Mouse (Mus musculus): ENCODE data around the gene Rnf128. TPM values are rescaled to one million over a fixed set of nuclear protein-coding genes. Genes with fewer than 3 reads are reported as not detected.

The Rnf128 gene
- polyA plus RNA-seq, 1 experiment from 2014 or later, result 1.2 TPM

- no peaks in the 10 kb centered on the region for H3K36me3 ChIP-seq (ENCODE audit: control insufficient read depth, insufficient read depth, low read length)
- WGBS, result 82% methylated on average over 5 of the region's 5 CpGs
- H3K27ac ChIP-seq (ENCODE audit: low read depth, low read length), result no peak overlapping the region
- H3K4me1 ChIP-seq (ENCODE audit: control insufficient read depth, insufficient read depth, low read length), result no peaks in the 10 kb centered on the region
- no peaks in the 10 kb centered on the region for H3K9me3 ChIP-seq (ENCODE audit: control insufficient read depth, low read length)
- no peak for DNase-seq (ENCODE audit: low spot score, missing footprints)
- H3K9ac ChIP-seq (ENCODE audit: low read length), result no peak overlapping the region
- no peak for ATAC-seq (ENCODE audit: low FRiP score)
- H3K4me3 ChIP-seq (ENCODE audit: low read depth, low read length), result no peak overlapping the region
- no peak overlapping the region for H3K4me2 ChIP-seq
- 0 out of 2 replicates have a peak, but pooled peaks cover 2% of the 10 kb centered on the region for H3K27me3 ChIP-seq (ENCODE audit: control insufficient read depth, insufficient read depth, low read length)
Observed at GRCm38 (mm10) chrX:139654350-139655063, 91.4 kb downstream of the Rnf128 start.

DNA sequence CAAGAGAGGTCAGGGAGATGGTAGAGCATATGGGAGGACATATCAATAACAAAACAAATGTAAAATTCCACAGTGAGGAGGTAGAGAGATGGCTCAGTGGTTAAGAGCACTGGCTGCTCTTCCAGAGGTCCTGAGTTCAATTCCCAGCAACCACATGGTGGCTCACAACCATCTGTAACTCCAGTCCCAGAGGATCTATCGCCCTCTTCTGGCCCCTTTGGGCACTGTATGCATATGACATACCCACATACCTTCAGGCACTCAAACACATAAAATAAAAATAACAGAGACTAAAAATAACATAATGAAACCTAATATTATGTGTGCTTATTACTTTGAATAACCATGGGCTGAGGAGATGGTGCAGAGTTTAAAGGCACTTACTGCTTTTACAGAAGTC is 99.0 kb downstream of the Rnf128 start:
- Histone ChIP-seq H3K9me3 (ENCODE audit: control insufficient read depth, low read length) (no peaks in the 10 kb centered on the region), H3K4me3 (ENCODE audit: low read depth, low read length) (no peak overlapping the region), H3K27ac (ENCODE audit: low read depth, low read length) (no peak overlapping the region), H3K36me3 (ENCODE audit: control insufficient read depth, insufficient read depth, low read length) (no peaks in the 10 kb centered on the region), H3K9ac (ENCODE audit: low read length) (no peak overlapping the region), H3K27me3 (ENCODE audit: control insufficient read depth, insufficient read depth, low read length) (no peaks in the 10 kb centered on the region), H3K4me2 (no peak overlapping the region), H3K4me1 (ENCODE audit: control insufficient read depth, insufficient read depth, low read length) (no peaks in the 10 kb centered on the region)
- WGBS, result 63% methylated on average over 1 of the region's 1 CpGs
- ATAC-seq (ENCODE audit: low FRiP score) (no peak), DNase-seq (ENCODE audit: low spot score, missing footprints) (no peak)

DNA sequence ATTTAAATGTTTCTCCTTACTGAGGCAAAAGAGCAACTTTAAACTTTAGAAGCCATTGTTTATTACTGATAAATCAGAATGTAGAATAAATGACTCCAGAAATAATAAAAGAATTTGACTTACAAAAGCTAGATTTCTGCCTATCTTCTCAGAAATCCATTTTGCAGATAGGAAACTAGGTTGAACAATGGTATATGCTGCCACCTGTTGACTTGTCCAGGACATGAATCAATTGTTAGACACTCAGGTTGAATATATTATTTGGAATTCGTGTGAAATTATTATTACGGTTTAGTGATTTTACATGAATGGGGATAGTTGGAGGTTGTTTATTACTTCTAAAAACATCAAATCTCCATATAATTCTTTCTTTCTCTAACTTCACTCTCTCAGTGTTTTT is 102.7 kb downstream of the Rnf128 start:
- Histone ChIP-seq H3K4me2 (no peak overlapping the region), H3K4me3 (ENCODE audit: low read depth, low read length) (no peak overlapping the region), H3K27ac (ENCODE audit: low read depth, low read length) (no peak overlapping the region), H3K27me3 (ENCODE audit: control insufficient read depth, insufficient read depth, low read length) (no peaks in the 10 kb centered on the region), H3K36me3 (ENCODE audit: control insufficient read depth, insufficient read depth, low read length) (no peaks in the 10 kb centered on the region), H3K9ac (ENCODE audit: low read length) (no peak overlapping the region), H3K4me1 (ENCODE audit: control insufficient read depth, insufficient read depth, low read length) (no peaks in the 10 kb centered on the region), H3K9me3 (ENCODE audit: control insufficient read depth, low read length) (no peaks in the 10 kb centered on the region)
- DNase-seq (ENCODE audit: low spot score, missing footprints) (no peak), ATAC-seq (ENCODE audit: low FRiP score) (no peak)
- 87% methylated on average over 2 of the region's 2 CpGs for WGBS

- Histone ChIP-seq H3K36me3 (ENCODE audit: control insufficient read depth, insufficient read depth, low read length) (no peaks in the 10 kb centered on the region), H3K9ac (ENCODE audit: low read length) (peak overlapping the region; percentile 51; the same call in 1 of the 2 replicates), H3K4me3 (ENCODE audit: low read depth, low read length) (peak overlapping the region; percentile 45), H3K4me1 (ENCODE audit: control insufficient read depth, insufficient read depth, low read length) (no peaks in the 10 kb centered on the region), H3K9me3 (ENCODE audit: control insufficient read depth, low read length) (no peaks in the 10 kb centered on the region), H3K27me3 (ENCODE audit: control insufficient read depth, insufficient read depth, low read length) (0 out of 2 replicates have a peak, but pooled peaks cover 2% of the 10 kb centered on the region), H3K4me2 (peak overlapping the region; percentile 63), H3K27ac (ENCODE audit: low read depth, low read length) (no peak overlapping the region)
- ATAC-seq (ENCODE audit: low FRiP score), result no peak; the same call in 1 of the 2 replicates
- no peak for DNase-seq (ENCODE audit: low spot score, missing footprints)
- WGBS, result 25% methylated on average over 8 of the region's 8 CpGs
Observed at GRCm38 (mm10) chrX:139684410-139684774, 121.3 kb downstream of the Rnf128 start.

DNA sequence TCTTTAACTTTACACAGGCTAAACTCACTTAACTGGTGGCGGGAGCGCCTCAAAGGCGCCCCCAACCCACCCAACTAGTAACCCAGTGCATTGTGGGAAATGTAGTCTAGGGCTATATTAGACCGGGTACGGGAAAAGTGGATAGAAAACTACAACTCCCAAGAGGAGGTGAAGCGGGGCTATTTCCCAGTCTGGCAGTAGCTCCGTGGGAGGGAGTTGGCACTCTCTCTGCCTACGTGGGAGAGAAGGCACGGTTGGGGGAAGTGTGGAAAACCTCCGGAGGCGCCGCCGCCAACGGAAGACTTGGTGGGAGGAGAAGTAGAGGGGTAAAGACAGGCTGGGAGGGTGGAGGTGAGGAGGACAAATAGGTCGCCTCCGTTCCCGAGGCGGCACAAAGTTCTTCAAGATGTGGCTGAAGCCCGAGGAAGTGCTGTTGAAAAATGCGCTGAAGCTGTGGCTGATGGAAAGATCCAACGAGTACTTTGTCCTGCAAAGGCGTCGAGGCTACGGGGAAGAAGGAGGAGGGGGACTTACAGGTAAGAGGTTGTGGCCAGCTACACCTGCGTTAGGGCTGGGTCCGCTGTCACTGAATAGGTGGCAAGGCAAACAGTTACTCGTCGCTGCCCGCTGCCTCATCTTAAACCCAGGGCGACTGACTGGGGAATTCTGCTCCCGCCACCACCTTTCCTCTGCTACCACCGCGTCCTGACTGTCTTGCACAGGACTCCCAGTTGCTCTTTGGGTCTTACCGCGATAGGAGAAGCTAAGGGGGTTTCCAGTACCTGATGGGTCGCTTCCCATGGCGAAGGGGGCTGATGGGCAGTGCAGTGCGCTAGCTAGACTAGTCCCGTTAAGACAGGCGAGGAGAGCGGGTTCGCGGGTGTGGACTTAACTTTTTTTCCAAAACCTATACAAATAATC is 121.9 kb downstream of the Rnf128 start, which contains the start of gene Tbc1d8b:
TSS of gene Tbc1d8b (plus strand) at position 222 of the 921 bp plus-strand sequence.
- H3K27me3 ChIP-seq (ENCODE audit: control insufficient read depth, insufficient read depth, low read length), result 0 out of 2 replicates have a peak, but pooled peaks cover 2% of the 10 kb centered on the region
- DNase-seq (ENCODE audit: low spot score, missing footprints) (peak; percentile 95), ATAC-seq (ENCODE audit: low FRiP score) (peak; percentile 99)
- no peaks in the 10 kb centered on the region for H3K4me1 ChIP-seq (ENCODE audit: control insufficient read depth, insufficient read depth, low read length)
- H3K27ac ChIP-seq (ENCODE audit: low read depth, low read length), result no peak within 1 kb of the TSS
- no peaks in the 10 kb centered on the region for H3K9me3 ChIP-seq (ENCODE audit: control insufficient read depth, low read length)
- 10% methylated on average over 42 of the region's 43 CpGs for WGBS
- peak within 1 kb of the TSS; percentile 45 for H3K4me3 ChIP-seq (ENCODE audit: low read depth, low read length)
- peak within 1 kb of the TSS; percentile 51; the same call in 1 of the 2 replicates for H3K9ac ChIP-seq (ENCODE audit: low read length)
- H3K4me2 ChIP-seq, result peak within 1 kb of the TSS; percentile 63
- H3K36me3 ChIP-seq (ENCODE audit: control insufficient read depth, insufficient read depth, low read length), result no peaks in the 10 kb centered on the region

GRCm38 (mm10) chrX:139714381-139714780 is 151.3 kb downstream of the Rnf128 start, which contains the start of gene Gm15013:
Gene Gm15013, minus strand, starts transcription at chrX:139714481.
- Histone ChIP-seq H3K9me3 (ENCODE audit: control insufficient read depth, low read length) (no peaks in the 10 kb centered on the region), H3K4me3 (ENCODE audit: low read depth, low read length) (no peak within 1 kb of the TSS), H3K4me1 (ENCODE audit: control insufficient read depth, insufficient read depth, low read length) (no peaks in the 10 kb centered on the region), H3K27ac (ENCODE audit: low read depth, low read length) (no peak within 1 kb of the TSS), H3K36me3 (ENCODE audit: control insufficient read depth, insufficient read depth, low read length) (no peaks in the 10 kb centered on the region), H3K27me3 (ENCODE audit: control insufficient read depth, insufficient read depth, low read length) (no peaks in the 10 kb centered on the region), H3K4me2 (no peak within 1 kb of the TSS), H3K9ac (ENCODE audit: low read length) (no peak within 1 kb of the TSS)
- ATAC-seq (ENCODE audit: low FRiP score), result no peak
- DNase-seq (ENCODE audit: low spot score, missing footprints), result no peak
- 97% methylated on average over 8 of the region's 8 CpGs for WGBS

GRCm38 (mm10) chrX:139722350-139722749 is 159.2 kb downstream of the Rnf128 start:
- Histone ChIP-seq H3K9ac (ENCODE audit: low read length) (no peak overlapping the region), H3K4me1 (ENCODE audit: control insufficient read depth, insufficient read depth, low read length) (no peaks in the 10 kb centered on the region), H3K27me3 (ENCODE audit: control insufficient read depth, insufficient read depth, low read length) (no peaks in the 10 kb centered on the region), H3K27ac (ENCODE audit: low read depth, low read length) (no peak overlapping the region), H3K4me3 (ENCODE audit: low read depth, low read length) (no peak overlapping the region), H3K9me3 (ENCODE audit: control insufficient read depth, low read length) (no peaks in the 10 kb centered on the region), H3K36me3 (ENCODE audit: control insufficient read depth, insufficient read depth, low read length) (no peaks in the 10 kb centered on the region), H3K4me2 (no peak overlapping the region)
- ATAC-seq (ENCODE audit: low FRiP score) (no peak), DNase-seq (ENCODE audit: low spot score, missing footprints) (no peak)
- WGBS, result 92% methylated on average over 2 of the region's 2 CpGs
